Comparison of ENCODE assay signal across 21 mouse cellular contexts in genomic region chr2:154448633-154449032, GRCm38 (mm10). TPM values are rescaled to one million over a fixed set of nuclear protein-coding genes. Genes with fewer than 3 reads are reported as not detected.
A peak's percentile ranks its signal among the peaks of the same experiment; 100 is the strongest.
DNase-seq lines count a peak whose midpoint lies in the region; ATAC-seq lines count a peak whose summit lies in the region.
"Had no signal": no experiment of that assay in that cellular context is flagged by ENCODE, and none has a peak within 500 bp of the region (broad histone marks: within the 10 kb centered on the region; RNA-seq: fewer than 3 reads in every experiment).

No protein-coding gene starts in this region.

- no peaks in the 10 kb centered on the region for H3K4me1 ChIP-seq in liver, embryonic 11.5 days (replicated peaks; ENCODE audit: control insufficient read depth, insufficient read depth, low read length)
- H3K4me1 ChIP-seq: embryonic facial prominence, embryonic 10.5 days; embryonic facial prominence, embryonic 12.5 days; forebrain, embryonic 13.5 days; forebrain, embryonic 15.5 days had no signal

- no peak for ATAC-seq in liver, embryonic 11.5 days (replicated peaks; ENCODE audit: low FRiP score)
- ATAC-seq: activated CD4-positive, CD25-positive, alpha-beta regulatory T cell, adult 4 months; forebrain, embryonic 13.5 days; forebrain, embryonic 15.5 days; forebrain, postnatal 0 days had no signal

- no peak overlapping the region for H3K4me3 ChIP-seq in liver, embryonic 11.5 days (ENCODE audit: low read depth, low read length)
- H3K4me3 ChIP-seq: embryonic facial prominence, embryonic 10.5 days; embryonic facial prominence, embryonic 12.5 days; forebrain, embryonic 13.5 days; forebrain, embryonic 15.5 days had no signal

- no peak overlapping the region for H3K4me2 ChIP-seq in liver, embryonic 11.5 days
- H3K4me2 ChIP-seq: embryonic facial prominence, embryonic 12.5 days; forebrain, embryonic 13.5 days; forebrain, embryonic 15.5 days had no signal

- H3K27me3 ChIP-seq in liver, embryonic 11.5 days (replicated peaks; ENCODE audit: control insufficient read depth, insufficient read depth, low read length): no peaks in the 10 kb centered on the region
- H3K27me3 ChIP-seq: embryonic facial prominence, embryonic 12.5 days; forebrain, embryonic 13.5 days; forebrain, embryonic 15.5 days had no signal

- H3K9ac ChIP-seq in liver, embryonic 11.5 days (ENCODE audit: low read depth, low read length): no peak overlapping the region
- H3K9ac ChIP-seq: embryonic facial prominence, embryonic 12.5 days; forebrain, embryonic 13.5 days; forebrain, embryonic 15.5 days; forebrain, postnatal 0 days had no signal

- no peaks in the 10 kb centered on the region for H3K9me3 ChIP-seq in liver, embryonic 11.5 days (ENCODE audit: control insufficient read depth, low read length)
- H3K9me3 ChIP-seq: embryonic facial prominence, embryonic 12.5 days; forebrain, embryonic 15.5 days; G1E had no signal

- H3K36me3 ChIP-seq in liver, embryonic 11.5 days (ENCODE audit: control insufficient read depth, insufficient read depth, low read length): no peaks in the 10 kb centered on the region

- peak; percentile 34 for DNase-seq in adrenal gland, adult 2 months
- no peak for DNase-seq in adrenal gland, adult 18-20 months (ENCODE audit: low spot score in 2 of 2)
- peak; percentile 50 for DNase-seq in 3T3-L1 (ENCODE audit: low read depth, low spot score)
- DNase-seq in Muller cell, postnatal 12 days (ENCODE audit: inconsistent ontology term): peak; percentile 25
- DNase-seq in liver, embryonic 11.5 days (ENCODE audit: low spot score): no peak
- DNase-seq in lung, postnatal 10 days: no peak
- DNase-seq: adrenal gland, adult 8-10 months; adrenal gland, postnatal 14 days; adrenal gland, postnatal 36 days; cerebellum, adult 11-12 months; cerebellum, adult 2 months; cerebellum, adult 9-10 months; cerebellum, postnatal 10 days; cerebellum, postnatal 25 days; forebrain, postnatal 0 days had no signal

- no peak overlapping the region for H3K27ac ChIP-seq in liver, embryonic 11.5 days (ENCODE audit: low read depth, low read length)
- H3K27ac ChIP-seq: embryonic facial prominence, embryonic 10.5 days; embryonic facial prominence, embryonic 12.5 days; forebrain, embryonic 13.5 days; forebrain, embryonic 15.5 days had no signal

RNA-seq across cellular contexts. Expression of gene Cbfa2t2, which starts 12.4 kb away (rescaled TPM):
- total RNA-seq in adrenal gland, adult 2 months (2021): 10 to 100 TPM; 34.5 to 49.1 TPM
- polyA plus RNA-seq in adrenal gland, adult 2 months (2012; rRNA removed): 9.6 and 11.3 TPM in 2 replicates
- 10 to 100 TPM; 28.7 to 36.9 TPM for total RNA-seq in adrenal gland, adult 18-20 months (2021)
- 23.5 and 23.6 TPM in 2 replicates for polyA plus RNA-seq in liver, embryonic 11.5 days (2014; fragmentation: Nextera tagmentation; extraction: Ambion mirVana)

RNA-seq across cellular contexts. Expression of gene Snta1, which starts 40.7 kb away (rescaled TPM):
- 10 to 100 TPM; 19.9 to 29.6 TPM for total RNA-seq in adrenal gland, adult 2 months (2021)
- 53.6 and 57.1 TPM in 2 replicates for polyA plus RNA-seq in adrenal gland, adult 2 months (2012; rRNA removed)
- total RNA-seq in adrenal gland, adult 18-20 months (2021): 10 to 100 TPM; 23.8 to 29.3 TPM
- 1.5 and 2.4 TPM in 2 replicates for polyA plus RNA-seq in liver, embryonic 11.5 days (2014; fragmentation: Nextera tagmentation; extraction: Ambion mirVana)
- total RNA-seq: G1E had no signal
- polyA plus RNA-seq: activated CD4-positive, CD25-positive, alpha-beta regulatory T cell, adult 4 months; G1E had no signal

Comparison
In these comparisons a context has a peak if more than half of its experiments do, and no peak if none do; other contexts are left out.
1. DNase-seq: peak in adrenal gland, adult 2 months (single experiment), 3T3-L1 (single experiment) and Muller cell, postnatal 12 days (single experiment); none in adrenal gland, adult 18-20 months (0 of 2), liver, embryonic 11.5 days (single experiment) and lung, postnatal 10 days (single experiment).